Mouse (Mus musculus) activated CD4-positive, CD25-positive, alpha-beta regulatory T cell, adult 9 weeks (primary cell): ENCODE measurements around the gene Olfr453. TPM values are rescaled to one million over a fixed set of nuclear protein-coding genes. Genes with fewer than 3 reads are reported as not detected.

ENCODE experiments used
- polyA plus RNA-seq: library from polyadenylated mRNA; unstranded; fragments of 100-300 nt; shearing (Covaris generic); gene quantifications from one replicate; pipeline ENCODE4 v1.2.1, GENCODE M21; 2017

Olfr453 gene
- not detected for polyA plus RNA-seq

DNA sequence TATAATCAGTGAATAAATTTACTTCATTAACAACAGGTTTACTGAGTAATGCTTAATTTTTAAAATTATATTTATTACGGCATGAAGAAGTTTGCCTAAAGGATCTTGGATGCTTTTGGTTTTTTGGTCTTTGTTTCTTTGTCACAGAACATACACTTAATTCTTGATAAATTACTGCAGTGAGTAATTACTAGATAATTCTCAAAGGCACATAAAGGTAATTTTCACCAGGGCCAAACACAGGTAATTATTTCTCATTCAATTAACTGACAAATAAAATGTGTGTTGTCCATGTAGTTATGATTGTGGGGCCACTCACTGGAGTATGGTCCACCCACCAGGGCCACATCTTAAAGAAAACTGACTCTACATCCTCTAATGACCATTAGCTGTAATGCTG is at the start of gene Olfr453:
Gene Olfr453, plus strand, starts transcription at position 301 of the 400 bp plus-strand sequence.

DNA sequence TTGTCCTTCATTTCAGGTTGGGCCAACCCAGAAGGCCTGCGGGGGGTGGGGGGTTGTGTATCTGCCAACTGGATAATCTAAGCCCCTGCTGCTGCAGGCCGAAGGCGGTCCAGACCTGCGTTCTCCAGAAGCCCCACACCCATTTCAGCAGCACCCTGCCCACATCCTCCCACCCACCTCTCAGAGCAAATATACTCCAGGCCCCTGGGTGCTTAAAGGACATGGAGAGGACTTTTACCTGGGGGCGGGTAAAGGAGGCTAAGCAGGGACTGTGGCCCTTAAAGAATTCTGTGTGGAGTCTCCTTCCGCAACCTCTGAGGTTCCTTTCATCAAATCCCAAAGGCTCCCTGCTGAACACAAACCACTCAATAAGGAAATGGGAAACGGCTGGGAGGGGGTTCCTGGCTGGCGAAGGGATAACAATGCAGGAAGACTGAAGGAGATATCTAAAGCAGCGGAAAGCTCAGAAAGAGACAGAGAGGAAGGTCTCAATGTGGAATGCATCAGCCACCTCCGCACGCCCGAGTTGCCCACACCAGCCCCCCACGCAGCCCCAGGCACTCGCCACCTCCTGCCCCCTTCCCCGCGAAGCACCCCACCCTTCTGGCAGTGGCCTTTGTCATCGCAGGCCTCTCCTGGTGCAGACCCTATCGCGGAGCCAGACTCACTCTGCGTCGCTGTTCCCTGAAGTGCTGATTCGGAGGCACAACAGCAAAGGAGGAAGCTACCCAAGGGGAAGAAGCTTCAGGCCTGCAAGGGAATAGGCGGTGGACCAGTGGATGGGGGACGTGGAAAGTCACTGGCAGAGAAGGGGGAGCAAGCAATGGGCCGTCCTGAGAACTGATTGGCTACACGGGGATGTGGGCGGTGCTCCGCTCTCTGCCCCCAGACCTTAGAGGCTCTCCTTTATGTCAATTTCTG is 29.6 kb upstream of the Olfr453 start, which contains the start of gene Tcaf1:
Gene Tcaf1, minus strand, starts transcription at position 798 of the 921 bp plus-strand sequence.

GRCm38 (mm10) chr6:42756104-42756503 is 16.9 kb downstream of the Olfr453 start, which contains the start of gene Olfr38:
Olfr38 (plus strand) TSS chr6:42756404.

DNA sequence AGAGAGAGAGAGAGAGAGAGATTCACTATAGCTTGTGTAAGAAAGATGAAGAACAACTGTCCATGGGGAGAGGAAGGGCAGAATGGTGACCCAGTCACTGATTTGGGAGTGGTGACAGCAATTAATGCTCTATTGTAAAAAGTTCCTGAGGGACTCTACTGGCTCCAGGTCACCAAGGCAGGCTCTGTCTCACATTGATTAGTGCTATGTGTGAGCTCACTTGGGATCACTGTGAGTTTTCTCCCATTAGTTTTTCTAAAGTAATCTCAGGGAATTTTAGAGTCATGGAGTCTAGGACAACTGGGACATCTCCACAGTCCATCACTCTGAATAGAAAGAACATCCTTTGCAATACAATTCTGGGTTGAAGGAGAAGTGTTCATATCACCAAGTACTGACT is 45.6 kb downstream of the Olfr453 start, which contains the start of gene Olfr452:
Gene Olfr452, plus strand, starts transcription at position 301 of the 400 bp plus-strand sequence.

Other genes with a start within 250 kb of the Olfr453 start
- gene Olfr455, start 191.8 kb upstream of the Olfr453 start, polyA plus RNA-seq, result not detected
- not detected for gene Tcaf3, start 141.7 kb upstream of the Olfr453 start, polyA plus RNA-seq
- not detected for gene Tcaf2, start 94.1 kb upstream of the Olfr453 start, polyA plus RNA-seq
- gene Tcaf1, start 29.3 kb upstream of the Olfr453 start, polyA plus RNA-seq, result not detected
- gene Olfr38, start 17.0 kb downstream of the Olfr453 start, polyA plus RNA-seq, result not detected
- gene Olfr452, start 45.7 kb downstream of the Olfr453 start, polyA plus RNA-seq, result not detected
- gene Olfr450, start 72.6 kb downstream of the Olfr453 start, polyA plus RNA-seq, result not detected
- gene Olfr449, start 95.0 kb downstream of the Olfr453 start, polyA plus RNA-seq, result not detected
- gene Olfr448, start 151.1 kb downstream of the Olfr453 start, polyA plus RNA-seq, result not detected
- gene Olfr447, start 169.5 kb downstream of the Olfr453 start, polyA plus RNA-seq, result not detected
- gene Olfr446, start 182.0 kb downstream of the Olfr453 start, polyA plus RNA-seq, result 0.06 TPM
- not detected for gene Olfr444, start 209.7 kb downstream of the Olfr453 start, polyA plus RNA-seq